Mouse (Mus musculus): ENCODE measurements at regions not wholly inside any gene's neighbourhood (a gene's known extent, or its start where the extent isn't known, plus 50 kb on each side); places are given as distances from the start of the nearest gene placed in this dataset.

DNA sequence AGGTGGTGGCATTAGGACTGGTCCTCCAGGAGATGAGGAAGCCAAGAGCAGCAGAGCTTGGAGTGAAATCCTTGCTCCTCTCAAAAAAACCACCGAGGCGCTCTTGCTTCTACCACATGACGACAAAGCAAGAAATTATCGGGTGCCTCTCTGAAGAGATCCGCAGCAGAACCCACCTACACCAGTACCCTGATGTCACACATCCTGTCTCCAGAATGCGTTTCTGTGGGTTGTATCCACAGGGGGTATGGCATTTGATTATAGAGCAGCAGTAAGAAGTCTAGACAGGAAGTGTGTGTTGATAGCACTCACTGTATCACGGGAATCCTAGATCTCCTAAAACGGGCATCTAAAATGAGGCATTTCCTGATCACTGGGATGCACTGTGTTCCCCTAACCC, 89.8 kb downstream of the Chst2 start:
- no peak overlapping the region for H3K9ac ChIP-seq (ENCODE audit: low read length)
- no peak overlapping the region for H3K27ac ChIP-seq (ENCODE audit: low read length)
- no peaks in the 10 kb centered on the region for H3K9me3 ChIP-seq (replicated peaks; ENCODE audit: control insufficient read depth, low read length)
- H3K27me3 ChIP-seq (ENCODE audit: control insufficient read depth, insufficient read depth, low read length), result no peaks in the 10 kb centered on the region
- H3K36me3 ChIP-seq (ENCODE audit: control insufficient read depth, insufficient read depth), result no peaks in the 10 kb centered on the region
- H3K4me3 ChIP-seq (ENCODE audit: low read length), result no peak overlapping the region
- 64% methylated on average over 8 of the region's 8 CpGs for WGBS
- no peak overlapping the region for H3K4me2 ChIP-seq (ENCODE audit: low read depth, low read length)
- ATAC-seq (replicated peaks; ENCODE audit: extremely low read depth, insufficient read depth, low FRiP score), result no peak
- no peaks in the 10 kb centered on the region for H3K4me1 ChIP-seq (ENCODE audit: control insufficient read depth, insufficient read depth, low read length)

- no peak for ATAC-seq (replicated peaks; ENCODE audit: extremely low read depth, insufficient read depth, low FRiP score)
- Histone ChIP-seq H3K27me3 (ENCODE audit: control insufficient read depth, insufficient read depth, low read length) (no peaks in the 10 kb centered on the region), H3K4me1 (ENCODE audit: control insufficient read depth, insufficient read depth, low read length) (no peaks in the 10 kb centered on the region), H3K36me3 (ENCODE audit: control insufficient read depth, insufficient read depth) (no peaks in the 10 kb centered on the region), H3K4me3 (ENCODE audit: low read length) (no peak overlapping the region), H3K4me2 (ENCODE audit: low read depth, low read length) (no peak overlapping the region), H3K9ac (ENCODE audit: low read length) (no peak overlapping the region), H3K27ac (ENCODE audit: low read length) (no peak overlapping the region), H3K9me3 (replicated peaks; ENCODE audit: control insufficient read depth, low read length) (no peaks in the 10 kb centered on the region)
- 36% methylated on average over 4 of the region's 4 CpGs for WGBS
Measured at GRCm38 (mm10) chr9:95315080-95315479, 91.4 kb downstream of the Chst2 start.

- no peak overlapping the region for H3K4me2 ChIP-seq (ENCODE audit: low read depth, low read length)
- no peak overlapping the region for H3K27ac ChIP-seq (ENCODE audit: low read length)
- H3K4me1 ChIP-seq (ENCODE audit: control insufficient read depth, insufficient read depth, low read length), result no peaks in the 10 kb centered on the region
- H3K9me3 ChIP-seq (replicated peaks; ENCODE audit: control insufficient read depth, low read length), result no peaks in the 10 kb centered on the region
- no peak overlapping the region for H3K4me3 ChIP-seq (ENCODE audit: low read length)
- 75% methylated on average over 3 of the region's 3 CpGs for WGBS
- ATAC-seq (replicated peaks; ENCODE audit: extremely low read depth, insufficient read depth, low FRiP score), result no peak
- no peaks in the 10 kb centered on the region for H3K27me3 ChIP-seq (ENCODE audit: control insufficient read depth, insufficient read depth, low read length)
- no peak overlapping the region for H3K9ac ChIP-seq (ENCODE audit: low read length)
- H3K36me3 ChIP-seq (ENCODE audit: control insufficient read depth, insufficient read depth), result no peaks in the 10 kb centered on the region
Measured at GRCm38 (mm10) chr9:95311671-95312070, 94.9 kb downstream of the Chst2 start.

GRCm38 (mm10) chr9:95289008-95289407, 117.5 kb downstream of the Chst2 start:
- Histone ChIP-seq H3K9ac (ENCODE audit: low read length) (no peak overlapping the region), H3K27ac (ENCODE audit: low read length) (no peak overlapping the region), H3K4me3 (ENCODE audit: low read length) (no peak overlapping the region), H3K27me3 (ENCODE audit: control insufficient read depth, insufficient read depth, low read length) (no peaks in the 10 kb centered on the region), H3K4me2 (ENCODE audit: low read depth, low read length) (no peak overlapping the region), H3K9me3 (replicated peaks; ENCODE audit: control insufficient read depth, low read length) (no peaks in the 10 kb centered on the region), H3K36me3 (ENCODE audit: control insufficient read depth, insufficient read depth) (no peaks in the 10 kb centered on the region), H3K4me1 (ENCODE audit: control insufficient read depth, insufficient read depth, low read length) (no peaks in the 10 kb centered on the region)
- no peak for ATAC-seq (replicated peaks; ENCODE audit: extremely low read depth, insufficient read depth, low FRiP score)

- Histone ChIP-seq H3K36me3 (ENCODE audit: control insufficient read depth, insufficient read depth) (no peaks in the 10 kb centered on the region), H3K4me3 (ENCODE audit: low read length) (no peak overlapping the region), H3K4me1 (ENCODE audit: control insufficient read depth, insufficient read depth, low read length) (peaks cover 3% of the 10 kb centered on the region), H3K4me2 (ENCODE audit: low read depth, low read length) (no peak overlapping the region), H3K27me3 (ENCODE audit: control insufficient read depth, insufficient read depth, low read length) (no peaks in the 10 kb centered on the region), H3K9me3 (replicated peaks; ENCODE audit: control insufficient read depth, low read length) (no peaks in the 10 kb centered on the region), H3K27ac (ENCODE audit: low read length) (no peak overlapping the region), H3K9ac (ENCODE audit: low read length) (no peak overlapping the region)
- no peak for ATAC-seq (replicated peaks; ENCODE audit: extremely low read depth, insufficient read depth, low FRiP score)
- 77% methylated on average over 3 of the region's 3 CpGs for WGBS
Measured at GRCm38 (mm10) chr9:95282996-95283395, 123.5 kb downstream of the Chst2 start.

DNA sequence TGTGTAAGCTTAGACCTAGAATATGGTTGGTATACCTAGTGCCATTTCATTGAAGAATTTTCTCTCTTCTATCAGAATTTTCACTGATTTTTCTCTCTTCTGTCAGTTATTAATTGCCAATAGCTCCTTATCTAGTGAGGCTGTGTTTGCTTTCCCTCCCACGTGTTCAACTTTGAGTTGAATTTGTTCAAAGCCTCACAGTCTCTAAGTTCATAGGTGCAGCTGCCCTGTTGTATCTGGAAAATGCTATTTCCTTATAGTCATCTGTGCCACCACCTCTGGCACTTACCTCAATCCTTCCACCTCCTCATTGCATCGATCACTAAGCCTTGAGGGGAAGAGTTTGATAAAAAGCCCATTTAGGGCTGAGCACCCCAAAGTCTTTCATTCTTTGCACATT, 124.0 kb downstream of the Chst2 start:
- Histone ChIP-seq H3K4me2 (ENCODE audit: low read depth, low read length) (no peak overlapping the region), H3K9ac (ENCODE audit: low read length) (no peak overlapping the region), H3K4me3 (ENCODE audit: low read length) (no peak overlapping the region), H3K36me3 (ENCODE audit: control insufficient read depth, insufficient read depth) (no peaks in the 10 kb centered on the region), H3K4me1 (ENCODE audit: control insufficient read depth, insufficient read depth, low read length) (peaks cover 3% of the 10 kb centered on the region), H3K9me3 (replicated peaks; ENCODE audit: control insufficient read depth, low read length) (no peaks in the 10 kb centered on the region), H3K27ac (ENCODE audit: low read length) (no peak overlapping the region), H3K27me3 (ENCODE audit: control insufficient read depth, insufficient read depth, low read length) (no peaks in the 10 kb centered on the region)
- 60% methylated on average over 2 of the region's 2 CpGs for WGBS
- ATAC-seq (replicated peaks; ENCODE audit: extremely low read depth, insufficient read depth, low FRiP score), result no peak

Data from heart, embryonic 16.5 days (tissue).